Comparison of ENCODE assay signal across 16 mouse cellular contexts in genomic region chr9:54301255-54301654, GRCm38 (mm10). TPM values are rescaled to one million over a fixed set of nuclear protein-coding genes. Genes with fewer than 3 reads are reported as not detected.
DNase-seq lines count a peak whose midpoint lies in the region; ATAC-seq and TF ChIP-seq lines count a peak whose summit lies in the region.
"Had no signal": no experiment of that assay in that cellular context is flagged by ENCODE, and none has a peak within 500 bp of the region (broad histone marks: within the 10 kb centered on the region; RNA-seq: fewer than 3 reads in every experiment).

No protein-coding gene starts in this region.

- H3K36me3 ChIP-seq in heart, embryonic 12.5 days, result no peaks in the 10 kb centered on the region
- no peaks in the 10 kb centered on the region for H3K36me3 ChIP-seq in intestine, postnatal 0 days (ENCODE audit: control insufficient read depth, insufficient read depth)
- no peaks in the 10 kb centered on the region for H3K36me3 ChIP-seq in hindbrain, embryonic 14.5 days (replicated peaks; ENCODE audit: control insufficient read depth, insufficient read depth)
- H3K36me3 ChIP-seq: heart, embryonic 15.5 days; liver, embryonic 13.5 days; neural tube, embryonic 13.5 days had no signal

- TF ChIP-seq CTCF in intestine, postnatal 0 days (IDR thresholded peaks at IDR 0.05; ENCODE audit: low read depth), result no peak

- H3K4me1 ChIP-seq in heart, embryonic 12.5 days (replicated peaks), result no peaks in the 10 kb centered on the region
- no peaks in the 10 kb centered on the region for H3K4me1 ChIP-seq in intestine, postnatal 0 days (replicated peaks; ENCODE audit: control insufficient read depth, insufficient read depth, low read length)
- no peaks in the 10 kb centered on the region for H3K4me1 ChIP-seq in hindbrain, embryonic 14.5 days (replicated peaks; ENCODE audit: control insufficient read depth, insufficient read depth, low read length)
- H3K4me1 ChIP-seq: heart, embryonic 15.5 days; liver, embryonic 13.5 days; neural tube, embryonic 13.5 days had no signal

- H3K9me3 ChIP-seq in heart, embryonic 12.5 days (replicated peaks), result no peaks in the 10 kb centered on the region
- no peaks in the 10 kb centered on the region for H3K9me3 ChIP-seq in intestine, postnatal 0 days (ENCODE audit: control insufficient read depth)
- no peaks in the 10 kb centered on the region for H3K9me3 ChIP-seq in hindbrain, embryonic 14.5 days (ENCODE audit: control insufficient read depth, low read length)
- H3K9me3 ChIP-seq: heart, embryonic 15.5 days; liver, embryonic 13.5 days; neural tube, embryonic 13.5 days had no signal

- peak; percentile 56 to 67 for DNase-seq in heart, adult 18-20 months
- peak; percentile 38 for DNase-seq in gastrocnemius, adult 18-20 months (ENCODE audit: low spot score)
- peak; percentile 69 to 77 for DNase-seq in heart, postnatal 10 days
- DNase-seq in left cerebral cortex, postnatal 4 days, result peak; percentile 22
- no peak for DNase-seq in hindbrain, embryonic 14.5 days (ENCODE audit: low spot score)
- DNase-seq in thymus, postnatal 10 days (ENCODE audit: low spot score in 2 of 2), result no peak
- DNase-seq: kidney, adult 9 months; liver, embryonic 13.5 days; spleen, adult 18-20 months; thymus, postnatal 14 days had no signal

- no peaks in the 10 kb centered on the region for H3K27me3 ChIP-seq in heart, embryonic 12.5 days (replicated peaks)
- H3K27me3 ChIP-seq in intestine, postnatal 0 days (replicated peaks; ENCODE audit: control insufficient read depth, insufficient read depth, low read length), result no peaks in the 10 kb centered on the region
- no peaks in the 10 kb centered on the region for H3K27me3 ChIP-seq in hindbrain, embryonic 14.5 days (ENCODE audit: control insufficient read depth, insufficient read depth, low read length)
- H3K27me3 ChIP-seq: heart, embryonic 15.5 days; liver, embryonic 13.5 days; neural tube, embryonic 13.5 days had no signal

- H3K4me2 ChIP-seq in heart, embryonic 12.5 days, result no peak overlapping the region
- no peak overlapping the region for H3K4me2 ChIP-seq in intestine, postnatal 0 days (replicated peaks; ENCODE audit: low read depth)
- no peak overlapping the region for H3K4me2 ChIP-seq in hindbrain, embryonic 14.5 days (replicated peaks)
- H3K4me2 ChIP-seq: heart, embryonic 15.5 days; liver, embryonic 13.5 days; neural tube, embryonic 13.5 days had no signal

- intact Hi-C loops in heart, postnatal 10 days (cut with DNase I), result no loop called here
- intact Hi-C loops in left cerebral cortex, postnatal 4 days (cut with DNase I), result no loop called here

- no peak overlapping the region for H3K27ac ChIP-seq in heart, embryonic 12.5 days (ENCODE audit: poor library complexity, severe bottlenecking)
- H3K27ac ChIP-seq in intestine, postnatal 0 days (ENCODE audit: low read depth, low read length), result no peak overlapping the region
- no peak overlapping the region for H3K27ac ChIP-seq in hindbrain, embryonic 14.5 days
- H3K27ac ChIP-seq: heart, embryonic 15.5 days; liver, embryonic 13.5 days; neural tube, embryonic 13.5 days had no signal

- ATAC-seq in heart, embryonic 12.5 days (ENCODE audit: insufficient number of reproducible peaks, low FRiP score), result no peak
- no peak for ATAC-seq in intestine, postnatal 0 days
- ATAC-seq in hindbrain, embryonic 14.5 days (ENCODE audit: low FRiP score), result no peak

- no peak overlapping the region for H3K9ac ChIP-seq in heart, embryonic 12.5 days
- no peak overlapping the region for H3K9ac ChIP-seq in intestine, postnatal 0 days (ENCODE audit: low read depth, low read length)
- H3K9ac ChIP-seq in hindbrain, embryonic 14.5 days, result no peak overlapping the region
- H3K9ac ChIP-seq: heart, embryonic 15.5 days; liver, embryonic 13.5 days; neural tube, embryonic 13.5 days had no signal

- no peak overlapping the region for H3K4me3 ChIP-seq in heart, embryonic 12.5 days
- no peak overlapping the region for H3K4me3 ChIP-seq in intestine, postnatal 0 days (ENCODE audit: low read depth, low read length)
- no peak overlapping the region for H3K4me3 ChIP-seq in hindbrain, embryonic 14.5 days (replicated peaks; ENCODE audit: low read length)
- H3K4me3 ChIP-seq: heart, embryonic 15.5 days; liver, embryonic 13.5 days; neural tube, embryonic 13.5 days had no signal

- 69% methylated on average over 4 of the region's 4 CpGs for WGBS in heart, embryonic 12.5 days
- WGBS in intestine, postnatal 0 days, result 84% methylated on average over 4 of the region's 4 CpGs
- WGBS in hindbrain, embryonic 14.5 days, result 82% methylated on average over 4 of the region's 4 CpGs

RNA-seq across cellular contexts. Expression of gene Gldn, which starts 15.0 kb away (rescaled TPM):
- under 1 TPM in 1 of 2 experiments, not detected in 1; 0.33 TPM for total RNA-seq in heart, adult 18-20 months (2021)
- not detected in 2 replicates for polyA plus RNA-seq in heart, embryonic 12.5 days (2016; fragmentation: Nextera tagmentation; extraction: Ambion mirVana)
- under 1 TPM; 0.43 to 0.85 TPM for total RNA-seq in gastrocnemius, adult 18-20 months (2021)
- under 1 TPM; 0.10 to 0.24 TPM for total RNA-seq in heart, postnatal 10 days (2021)
- under 1 TPM; 0.42 to 0.46 TPM for total RNA-seq in left cerebral cortex, postnatal 4 days (2021)
- polyA plus RNA-seq in intestine, postnatal 0 days (2015; fragmentation: Nextera tagmentation; extraction: Ambion mirVana), result not detected in 2 replicates
- polyA plus RNA-seq in hindbrain, embryonic 14.5 days (2014; fragmentation: Nextera tagmentation; extraction: Ambion mirVana), result 0.16 TPM in 2 replicates
- total RNA-seq: megakaryocyte-erythroid progenitor cell, adult 5-6 weeks had no signal
- polyA plus RNA-seq: heart, embryonic 15.5 days; liver, embryonic 13.5 days had no signal

RNA-seq across cellular contexts. Expression of gene Cyp19a1, which starts 33.3 kb away (rescaled TPM):
- total RNA-seq in heart, adult 18-20 months (2021), result not detected
- polyA plus RNA-seq in heart, embryonic 12.5 days (2016; fragmentation: Nextera tagmentation; extraction: Ambion mirVana), result not detected in 2 replicates
- total RNA-seq in gastrocnemius, adult 18-20 months (2021), result not detected
- total RNA-seq in heart, postnatal 10 days (2021), result not detected
- under 1 TPM; 0.14 to 0.16 TPM for total RNA-seq in left cerebral cortex, postnatal 4 days (2021)
- not detected in 2 replicates for polyA plus RNA-seq in intestine, postnatal 0 days (2015; fragmentation: Nextera tagmentation; extraction: Ambion mirVana)
- polyA plus RNA-seq in hindbrain, embryonic 14.5 days (2014; fragmentation: Nextera tagmentation; extraction: Ambion mirVana), result 0.12 TPM in 1 of 2 replicates, not detected in the other
- total RNA-seq: megakaryocyte-erythroid progenitor cell, adult 5-6 weeks had no signal
- polyA plus RNA-seq: cortical plate, adult 2 months; heart, embryonic 15.5 days; liver, embryonic 13.5 days; neural tube, embryonic 13.5 days had no signal

Comparison
In these comparisons a context has a peak if more than half of its experiments do, and no peak if none do; other contexts are left out.
1. DNase-seq: peak in heart, adult 18-20 months (2 of 2), gastrocnemius, adult 18-20 months (single experiment), heart, postnatal 10 days (2 of 2) and left cerebral cortex, postnatal 4 days (single experiment); none in hindbrain, embryonic 14.5 days (single experiment) and thymus, postnatal 10 days (0 of 2).